Mouse (Mus musculus) olfactory bulb, adult 2 months (tissue): Measurements from ENCODE around the gene Prrg2. TPM values are rescaled to one million over a fixed set of nuclear protein-coding genes. Genes with fewer than 3 reads are reported as not detected.
A peak's percentile ranks its signal among the peaks of the same experiment; 100 is the strongest.
"Not testable (repeated sequence)": the region's sequence is repeated elsewhere in the genome, so short reads cannot be mapped to it uniquely, and the experiment has no call there.

Experiments used
- H3K27ac ChIP-seq: fragments of 200-500 bp; 2 replicates; pipeline ENCODE4 v1.5.1; 2012; ENCODE audit warnings: low read depth, low read length; ENCODE audit not compliant: insufficient read depth
- H3K4me1 ChIP-seq: fragments of 200-500 bp; 2 replicates; pipeline ENCODE4 v1.6.1; 2012; ENCODE audit warnings: low read length; ENCODE audit not compliant: control insufficient read depth, insufficient read depth
- H3K4me3 ChIP-seq: fragments of 200-500 bp; 2 replicates; pipeline ENCODE4 v1.5.1; 2012; ENCODE audit warnings: mild to moderate bottlenecking, low read depth, low read length, moderate library complexity; ENCODE audit not compliant: insufficient read depth
- CTCF ChIP-seq: fragments of 200-500 bp; IDR thresholded peaks from 2 replicates; pipeline ENCODE4 v1.5.1; 2012; ENCODE audit warnings: low read depth, mild to moderate bottlenecking, low read length, moderate library complexity; ENCODE audit not compliant: insufficient read depth
- POLR2A ChIP-seq: fragments of 200-500 bp; IDR thresholded peaks from 2 replicates; pipeline ENCODE4 v1.6.1; 2012; ENCODE audit warnings: mild to moderate bottlenecking, low read depth, low read length, moderate library complexity; ENCODE audit not compliant: insufficient read depth
- WGBS: fragments of 180-500 bp; shearing (Covaris S2); methylation state at CpG from one replicate; pipeline ENCODE4 v1.1.7; 2018; 5-methylcytosine and 5-hydroxymethylcytosine counted together
- polyA plus RNA-seq: library from polyadenylated mRNA; stranded (reverse); fragments of >200 nt; gene quantifications from 2 replicates; pipeline ENCODE4 v1.2.4, GENCODE M21; 2012; ENCODE audit warnings: low replicate concordance; ENCODE audit not compliant: missing spikeins, insufficient read depth, insufficient read length

Gene Prrg2
- not detected in 2 replicates for polyA plus RNA-seq

DNA sequence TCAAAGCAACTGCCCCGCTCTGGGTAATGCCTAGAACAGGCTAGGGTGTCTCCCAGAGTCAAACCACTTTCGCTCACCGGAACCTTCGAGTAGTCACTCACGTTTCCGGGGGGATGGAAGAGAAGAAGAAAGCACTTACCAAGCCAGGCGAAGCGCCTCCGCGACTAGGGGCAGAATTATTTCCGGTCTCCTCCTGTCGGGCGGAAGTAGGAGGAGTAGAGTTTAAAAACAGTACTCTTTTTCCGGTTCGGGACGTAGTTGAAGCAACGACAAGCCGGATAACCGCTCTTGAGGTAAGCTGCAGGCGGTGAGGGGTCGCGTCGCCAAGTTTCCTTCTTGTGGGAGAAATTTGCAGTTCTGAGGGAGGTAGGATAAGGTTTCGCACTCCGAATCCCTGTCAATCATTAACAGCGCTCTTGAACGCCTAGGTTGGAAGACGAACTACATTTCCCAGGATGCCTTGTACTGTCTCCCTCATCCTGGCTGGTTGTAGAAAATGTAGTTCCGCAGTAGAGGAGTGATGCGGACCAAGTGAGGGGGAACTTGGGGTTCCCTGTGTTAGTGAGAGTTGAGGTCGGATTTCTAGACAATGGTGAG lies at the start of gene Prrg2, which contains the start of gene Nosip:
Gene Prrg2 (minus strand): TSS at position 439 of the 597 bp plus-strand sequence.
Gene Nosip (plus strand): TSS at position 191 of the 597 bp plus-strand sequence.
- under 1% methylated on average over 31 of the region's 31 CpGs for WGBS
- H3K27ac ChIP-seq: peak within 1 kb of the TSS; percentile 99
- TF ChIP-seq CTCF (no peak), POLR2A (peak; percentile 43; the same call in 1 of the 2 replicates)
- peak within 1 kb of the TSS; percentile 100 for H3K4me3 ChIP-seq
- H3K4me1 ChIP-seq: peaks cover 15% of the 10 kb centered on the region

- Histone ChIP-seq H3K4me1 (no peaks in the 10 kb centered on the region), H3K27ac (no peak overlapping the region), H3K4me3 (no peak overlapping the region)
- no peak for TF ChIP-seq POLR2A
- no peak for TF ChIP-seq CTCF
- 76% methylated on average over 2 of the region's 2 CpGs for WGBS
Measured at GRCm38 (mm10) chr7:45111940-45112339, 49.5 kb upstream of the Prrg2 start.

GRCm38 (mm10) chr7:45110089-45110488 lies 47.6 kb upstream of the Prrg2 start:
- H3K27ac ChIP-seq, H3K4me3 ChIP-seq, H3K4me1 ChIP-seq: not testable (repeated sequence)
- 91% methylated on average over 4 of the region's 4 CpGs for WGBS

GRCm38 (mm10) chr7:45107052-45107645 lies 44.7 kb upstream of the Prrg2 start:
- H3K4me1 ChIP-seq: peaks cover 6% of the 10 kb centered on the region; the same call in 1 of the 2 replicates
- WGBS: 71% methylated on average over 5 of the region's 5 CpGs
- no peak overlapping the region for H3K4me3 ChIP-seq
- TF ChIP-seq CTCF (no peak), POLR2A (no peak)
- H3K27ac ChIP-seq: no peak overlapping the region

GRCm38 (mm10) chr7:45106441-45106840 lies 44.0 kb upstream of the Prrg2 start:
- no peak overlapping the region for H3K4me3 ChIP-seq
- H3K27ac ChIP-seq: no peak overlapping the region
- TF ChIP-seq POLR2A: no peak
- TF ChIP-seq CTCF: no peak
- WGBS: 68% methylated on average over 6 of the region's 6 CpGs
- H3K4me1 ChIP-seq: peaks cover 6% of the 10 kb centered on the region; the same call in 1 of the 2 replicates

DNA sequence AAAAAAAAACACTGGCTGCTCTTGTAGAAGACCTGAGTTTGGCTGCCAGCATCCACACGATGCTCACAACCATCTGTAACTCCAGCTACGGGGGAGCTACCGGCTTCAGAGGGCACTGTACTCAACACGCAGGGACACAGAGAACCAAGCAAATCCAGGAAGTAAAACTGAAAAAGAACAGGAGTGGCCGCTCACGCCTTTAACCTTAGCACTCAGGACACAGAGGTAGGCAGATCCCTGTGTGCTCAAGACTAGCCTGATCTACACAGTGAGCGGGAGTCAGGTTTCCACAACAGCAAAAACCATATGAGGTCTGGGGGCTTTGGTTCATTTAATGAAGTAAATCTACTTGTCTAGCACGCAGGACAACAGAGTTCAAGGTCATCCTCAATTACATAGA lies 43.0 kb upstream of the Prrg2 start:
- TF ChIP-seq CTCF (no peak), POLR2A (no peak)
- no peak overlapping the region for H3K4me3 ChIP-seq
- no peak overlapping the region for H3K27ac ChIP-seq
- WGBS: 88% methylated on average over 8 of the region's 8 CpGs
- peaks cover 6% of the 10 kb centered on the region; the same call in 1 of the 2 replicates for H3K4me1 ChIP-seq

DNA sequence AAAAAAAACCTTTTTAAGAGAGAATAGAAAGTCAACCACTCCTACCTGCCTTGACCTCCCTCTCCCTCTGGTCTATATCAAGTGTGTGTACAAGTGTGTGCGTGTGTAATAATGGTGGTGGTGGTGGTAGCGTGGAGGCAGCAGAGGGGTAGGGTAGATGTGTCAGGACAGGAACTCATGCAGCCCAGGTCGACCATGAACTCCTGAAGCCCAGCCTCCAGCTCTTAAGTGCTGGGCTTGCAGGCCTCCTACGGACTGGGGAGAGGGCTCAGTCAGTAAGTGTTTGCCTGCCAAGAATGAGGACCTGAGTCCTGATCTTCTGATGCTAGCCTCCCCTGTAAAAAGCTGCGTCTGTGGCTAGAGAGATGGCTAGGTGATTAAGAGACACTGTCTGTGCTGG lies 42.5 kb upstream of the Prrg2 start:
- 82% methylated on average over 5 of the region's 5 CpGs for WGBS
- peaks cover 6% of the 10 kb centered on the region; the same call in 1 of the 2 replicates for H3K4me1 ChIP-seq
- no peak overlapping the region for H3K4me3 ChIP-seq
- H3K27ac ChIP-seq: no peak overlapping the region
- TF ChIP-seq CTCF: no peak
- no peak for TF ChIP-seq POLR2A

DNA sequence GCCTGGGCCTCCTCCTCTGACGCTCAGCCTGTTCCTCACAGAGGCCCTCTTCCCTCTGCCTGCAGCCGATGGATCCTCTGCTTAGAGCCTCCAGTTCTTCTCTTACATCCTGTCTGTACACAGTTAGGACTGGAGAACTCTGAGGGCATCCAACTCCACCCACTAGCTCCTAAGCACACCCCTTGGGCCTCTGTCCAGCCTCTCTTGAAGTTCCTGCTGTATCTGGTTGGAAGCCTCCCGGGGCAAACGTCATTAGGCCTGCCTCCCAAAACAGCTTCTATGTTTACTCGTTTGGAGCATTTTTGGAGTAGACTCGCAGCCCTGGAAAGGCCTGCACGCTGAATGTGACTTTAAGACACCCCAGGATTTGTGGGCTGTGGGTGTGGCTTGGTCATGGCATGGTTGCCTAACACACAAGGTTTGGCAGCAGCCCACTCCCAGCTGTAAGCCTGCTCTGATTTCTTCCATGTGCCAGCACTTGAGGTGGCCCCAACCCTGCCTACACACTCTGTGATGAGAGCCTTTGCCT lies 41.2 kb upstream of the Prrg2 start, which contains the start of gene Fcgrt:
Gene Fcgrt (minus strand): TSS at position 200 of the 529 bp plus-strand sequence.
- H3K27ac ChIP-seq: 0 out of 2 replicates have a peak within 1 kb of the TSS, but pooled peaks have one; percentile 31
- H3K4me1 ChIP-seq: peaks cover 6% of the 10 kb centered on the region; the same call in 1 of the 2 replicates
- TF ChIP-seq POLR2A (no peak), CTCF (no peak)
- peak within 1 kb of the TSS; percentile 35 for H3K4me3 ChIP-seq
- WGBS: 46% methylated on average over 7 of the region's 7 CpGs
